Mouse (Mus musculus): Measurements from ENCODE around the gene Dyrk1a. TPM values are rescaled to one million over a fixed set of nuclear protein-coding genes. Genes with fewer than 3 reads are reported as not detected.

The Dyrk1a gene
- polyA plus RNA-seq, 1 experiment from 2014 or later: 12.0 TPM

DNA sequence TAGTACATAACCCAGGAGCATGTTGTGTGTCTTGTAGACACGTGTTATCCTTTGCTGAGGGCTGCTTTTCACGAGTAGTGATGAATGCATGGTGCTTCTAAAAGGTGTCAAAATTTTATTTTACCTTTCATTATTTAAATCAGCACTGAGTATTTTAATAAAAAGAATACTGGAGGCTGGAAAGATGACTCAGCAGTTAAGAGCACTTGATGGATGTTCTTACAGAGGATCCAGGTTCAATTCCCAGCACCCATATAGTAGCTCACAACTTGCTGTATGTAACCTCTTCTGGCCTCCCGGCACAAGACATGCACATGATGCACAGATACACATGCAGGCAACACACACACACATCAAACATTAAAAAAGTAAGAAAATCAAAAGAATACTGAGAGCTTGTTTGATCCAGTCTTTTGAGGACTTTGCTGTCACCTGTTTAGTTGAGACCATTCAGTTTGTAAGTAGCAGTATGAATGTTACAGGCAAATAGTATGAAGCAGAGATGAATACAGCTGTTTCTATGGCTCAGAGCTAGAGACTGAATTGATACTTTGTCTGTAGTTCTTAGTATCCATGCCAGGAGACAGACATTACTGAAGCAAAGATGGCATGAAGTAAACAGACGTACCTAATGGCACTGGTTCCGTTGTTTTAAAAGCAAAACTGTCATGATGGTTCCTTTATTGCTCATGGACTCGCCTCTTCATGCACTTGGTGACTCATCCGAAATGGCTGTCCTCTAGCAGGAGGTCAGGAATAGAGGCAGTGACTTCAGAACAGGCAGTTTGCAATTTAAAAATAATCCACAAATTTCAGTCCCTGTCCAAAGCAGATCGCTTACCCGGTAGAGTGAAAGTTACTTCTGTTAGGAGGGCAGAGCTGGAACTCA lies 39.1 kb downstream of the Dyrk1a start:
- H3K27ac ChIP-seq (ENCODE audit: low read length): no peak overlapping the region
- no peak overlapping the region for H3K4me3 ChIP-seq (ENCODE audit: low read depth, low read length)
- no peak overlapping the region for H3K4me2 ChIP-seq (ENCODE audit: low read length)
- H3K9ac ChIP-seq (ENCODE audit: low read depth, low read length): no peak overlapping the region
- H3K4me1 ChIP-seq (ENCODE audit: control insufficient read depth, insufficient read depth, low read length): peaks cover 6% of the 10 kb centered on the region; the same call in 1 of the 2 replicates
- no peaks in the 10 kb centered on the region for H3K36me3 ChIP-seq (ENCODE audit: control insufficient read depth, insufficient read depth, low read length)
- H3K9me3 ChIP-seq (replicated peaks; ENCODE audit: control insufficient read depth, low read length, poor library complexity, severe bottlenecking): no peaks in the 10 kb centered on the region
- WGBS: 92% methylated on average over 9 of the region's 9 CpGs
- no peaks in the 10 kb centered on the region for H3K27me3 ChIP-seq (ENCODE audit: control insufficient read depth, insufficient read depth, low read depth, low read length)
- no peak for ATAC-seq

DNA sequence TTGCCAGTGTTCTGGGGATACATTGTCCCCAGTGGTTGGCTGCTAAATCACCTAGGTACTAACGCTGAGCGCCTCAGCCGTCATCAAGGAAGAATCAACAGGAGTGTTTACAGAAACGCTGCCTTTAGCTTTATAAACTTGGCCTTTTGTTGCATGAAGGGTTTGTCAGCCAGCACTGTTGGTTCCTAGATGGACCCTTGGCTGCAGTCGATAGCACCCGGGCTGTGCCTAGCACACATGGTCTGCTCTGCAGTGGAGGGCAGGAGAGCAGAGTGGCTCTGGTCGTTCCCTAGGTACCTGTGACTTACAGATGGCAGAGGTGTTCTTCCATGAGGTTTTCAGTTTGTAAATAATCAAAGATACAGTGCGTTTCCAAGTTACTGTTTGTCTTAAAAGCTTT lies 42.8 kb downstream of the Dyrk1a start:
- Histone ChIP-seq H3K9ac (ENCODE audit: low read depth, low read length) (no peak overlapping the region), H3K36me3 (ENCODE audit: control insufficient read depth, insufficient read depth, low read length) (no peaks in the 10 kb centered on the region), H3K27me3 (ENCODE audit: control insufficient read depth, insufficient read depth, low read depth, low read length) (no peaks in the 10 kb centered on the region), H3K4me1 (ENCODE audit: control insufficient read depth, insufficient read depth, low read length) (0 out of 2 replicates have a peak, but pooled peaks cover 2% of the 10 kb centered on the region), H3K4me2 (ENCODE audit: low read length) (no peak overlapping the region), H3K4me3 (ENCODE audit: low read depth, low read length) (no peak overlapping the region), H3K9me3 (replicated peaks; ENCODE audit: control insufficient read depth, low read length, poor library complexity, severe bottlenecking) (no peaks in the 10 kb centered on the region), H3K27ac (ENCODE audit: low read length) (no peak overlapping the region)
- 76% methylated on average over 8 of the region's 8 CpGs for WGBS
- ATAC-seq: peak; percentile 58; the same call in 1 of the 2 replicates

DNA sequence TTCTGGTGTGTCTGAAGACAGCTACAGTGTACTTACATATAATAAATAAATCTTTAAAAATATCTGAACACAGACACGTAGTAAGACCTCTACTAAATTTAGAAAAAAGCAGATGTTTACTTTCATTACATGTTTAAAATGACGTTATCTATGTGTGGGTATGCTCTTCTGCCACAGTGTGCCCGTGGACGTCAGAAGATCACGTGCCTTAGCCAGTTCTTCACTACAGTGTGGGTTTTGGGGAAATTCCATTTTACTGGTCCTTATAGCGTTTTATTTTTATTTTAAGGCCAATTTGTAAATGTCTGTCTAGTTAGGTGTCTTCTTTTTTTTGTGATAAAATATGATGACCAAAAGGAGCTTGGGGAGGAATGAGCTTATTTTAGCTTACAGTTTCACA lies 47.4 kb downstream of the Dyrk1a start:
- Histone ChIP-seq H3K9ac (ENCODE audit: low read depth, low read length) (no peak overlapping the region), H3K4me2 (ENCODE audit: low read length) (no peak overlapping the region), H3K9me3 (replicated peaks; ENCODE audit: control insufficient read depth, low read length, poor library complexity, severe bottlenecking) (no peaks in the 10 kb centered on the region), H3K27me3 (ENCODE audit: control insufficient read depth, insufficient read depth, low read depth, low read length) (no peaks in the 10 kb centered on the region), H3K36me3 (ENCODE audit: control insufficient read depth, insufficient read depth, low read length) (no peaks in the 10 kb centered on the region), H3K4me1 (ENCODE audit: control insufficient read depth, insufficient read depth, low read length) (0 out of 2 replicates have a peak, but pooled peaks cover 8% of the 10 kb centered on the region), H3K4me3 (ENCODE audit: low read depth, low read length) (no peak overlapping the region), H3K27ac (ENCODE audit: low read length) (no peak overlapping the region)
- no peak for ATAC-seq
- WGBS: 95% methylated on average over 6 of the region's 6 CpGs

DNA sequence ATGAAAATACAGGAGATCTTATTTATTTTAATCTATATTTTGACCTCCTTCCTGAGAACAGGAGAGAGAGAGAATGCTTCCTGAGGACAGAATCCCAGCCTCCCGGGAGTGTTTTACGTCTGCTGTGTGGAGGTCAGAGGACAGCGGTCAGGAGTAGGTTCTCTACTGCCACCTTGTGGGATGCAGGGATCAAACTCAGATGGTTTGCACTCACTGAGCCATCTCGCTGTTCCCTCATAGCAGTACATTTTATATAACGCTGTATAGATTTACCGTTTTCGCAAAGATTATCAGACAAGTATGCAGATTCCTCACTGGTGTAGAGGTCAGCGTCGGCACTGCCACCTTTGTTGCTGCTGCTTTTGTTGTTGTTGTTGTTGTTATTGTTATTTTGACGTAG lies 48.7 kb downstream of the Dyrk1a start:
- no peaks in the 10 kb centered on the region for H3K36me3 ChIP-seq (ENCODE audit: control insufficient read depth, insufficient read depth, low read length)
- no peak overlapping the region for H3K4me3 ChIP-seq (ENCODE audit: low read depth, low read length)
- 54% methylated on average over 10 of the region's 10 CpGs for WGBS
- H3K27ac ChIP-seq (ENCODE audit: low read length): no peak overlapping the region
- ATAC-seq: peak; percentile 21; the same call in 1 of the 2 replicates
- H3K4me1 ChIP-seq (ENCODE audit: control insufficient read depth, insufficient read depth, low read length): 0 out of 2 replicates have a peak, but pooled peaks cover 8% of the 10 kb centered on the region
- no peaks in the 10 kb centered on the region for H3K9me3 ChIP-seq (replicated peaks; ENCODE audit: control insufficient read depth, low read length, poor library complexity, severe bottlenecking)
- H3K27me3 ChIP-seq (ENCODE audit: control insufficient read depth, insufficient read depth, low read depth, low read length): no peaks in the 10 kb centered on the region
- H3K9ac ChIP-seq (ENCODE audit: low read depth, low read length): no peak overlapping the region
- H3K4me2 ChIP-seq (ENCODE audit: low read length): no peak overlapping the region

DNA sequence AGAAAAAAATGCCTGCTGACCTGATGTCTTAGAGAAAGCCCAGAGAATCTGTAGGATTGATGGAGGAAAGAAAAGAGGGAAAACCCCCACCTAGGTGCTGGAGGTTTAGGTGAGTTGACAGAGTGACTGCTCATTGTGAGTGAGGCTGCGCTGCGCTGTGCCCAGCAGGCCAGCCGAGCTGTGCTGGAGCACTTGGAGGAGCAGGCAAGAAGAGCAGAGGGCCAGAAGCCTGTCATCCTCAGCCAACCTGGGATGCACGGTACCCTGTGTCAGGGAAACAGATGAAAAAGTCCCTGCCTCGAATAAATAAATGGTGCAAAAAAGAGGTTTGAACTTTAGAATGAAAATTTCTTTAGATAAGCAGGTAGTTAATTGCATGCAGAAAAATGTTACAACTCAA lies 49.5 kb downstream of the Dyrk1a start:
- H3K9ac ChIP-seq (ENCODE audit: low read depth, low read length): no peak overlapping the region
- H3K4me2 ChIP-seq (ENCODE audit: low read length): no peak overlapping the region
- H3K9me3 ChIP-seq (replicated peaks; ENCODE audit: control insufficient read depth, low read length, poor library complexity, severe bottlenecking): no peaks in the 10 kb centered on the region
- no peak overlapping the region for H3K27ac ChIP-seq (ENCODE audit: low read length)
- WGBS: 91% methylated on average over 5 of the region's 5 CpGs
- H3K27me3 ChIP-seq (ENCODE audit: control insufficient read depth, insufficient read depth, low read depth, low read length): no peaks in the 10 kb centered on the region
- ATAC-seq: no peak
- no peak overlapping the region for H3K4me3 ChIP-seq (ENCODE audit: low read depth, low read length)
- 0 out of 2 replicates have a peak, but pooled peaks cover 8% of the 10 kb centered on the region for H3K4me1 ChIP-seq (ENCODE audit: control insufficient read depth, insufficient read depth, low read length)
- H3K36me3 ChIP-seq (ENCODE audit: control insufficient read depth, insufficient read depth, low read length): no peaks in the 10 kb centered on the region

DNA sequence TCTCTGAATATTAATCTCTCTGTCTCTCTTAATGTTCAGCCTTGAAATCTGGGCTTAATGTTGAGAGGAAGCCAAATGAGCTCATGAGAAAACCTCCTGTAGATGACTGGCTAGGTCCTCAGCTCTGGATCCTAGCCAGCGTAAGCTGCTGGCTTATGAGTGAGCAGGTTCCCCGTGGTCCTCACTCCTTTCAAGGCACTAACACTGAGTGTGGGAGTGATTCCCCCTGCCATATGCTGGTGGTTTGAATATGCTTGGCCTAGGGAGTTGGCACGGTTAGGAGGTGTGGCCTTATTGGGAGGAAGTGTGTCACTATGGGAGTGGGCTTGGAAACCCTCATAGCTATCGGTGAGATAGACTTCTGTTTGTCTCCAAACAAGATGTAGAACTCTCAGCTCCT lies 55.1 kb downstream of the Dyrk1a start:
- Histone ChIP-seq H3K27me3 (ENCODE audit: control insufficient read depth, insufficient read depth, low read depth, low read length) (no peaks in the 10 kb centered on the region), H3K4me1 (ENCODE audit: control insufficient read depth, insufficient read depth, low read length) (peaks cover 15% of the 10 kb centered on the region), H3K36me3 (ENCODE audit: control insufficient read depth, insufficient read depth, low read length) (no peaks in the 10 kb centered on the region), H3K4me3 (ENCODE audit: low read depth, low read length) (no peak overlapping the region), H3K9ac (ENCODE audit: low read depth, low read length) (no peak overlapping the region), H3K4me2 (ENCODE audit: low read length) (no peak overlapping the region), H3K9me3 (replicated peaks; ENCODE audit: control insufficient read depth, low read length, poor library complexity, severe bottlenecking) (no peaks in the 10 kb centered on the region), H3K27ac (ENCODE audit: low read length) (no peak overlapping the region)
- 81% methylated on average over 4 of the region's 4 CpGs for WGBS
- peak; percentile 34; the same call in 1 of the 2 replicates for ATAC-seq

DNA sequence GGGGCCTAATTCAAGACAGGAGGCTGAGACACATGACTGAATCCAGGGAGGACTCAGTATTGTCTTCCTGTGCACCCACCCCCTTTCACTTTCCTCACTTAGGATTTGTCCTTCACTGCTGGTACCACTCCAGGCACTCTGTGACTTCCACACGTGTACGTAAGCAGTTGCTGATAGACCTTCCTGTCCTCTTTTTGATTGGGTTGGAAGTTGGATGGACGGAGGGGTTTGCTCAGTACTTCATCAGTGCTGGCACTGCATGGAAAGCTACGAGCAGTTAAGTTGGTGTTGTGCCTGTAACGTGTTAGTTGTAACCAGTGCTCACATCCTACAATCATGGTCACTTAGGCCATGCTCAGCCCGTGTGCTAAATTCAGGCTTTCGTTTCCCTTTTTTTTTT lies 55.8 kb downstream of the Dyrk1a start:
- 88% methylated on average over 7 of the region's 7 CpGs for WGBS
- no peak for ATAC-seq
- Histone ChIP-seq H3K9me3 (replicated peaks; ENCODE audit: control insufficient read depth, low read length, poor library complexity, severe bottlenecking) (no peaks in the 10 kb centered on the region), H3K4me2 (ENCODE audit: low read length) (no peak overlapping the region), H3K4me3 (ENCODE audit: low read depth, low read length) (no peak overlapping the region), H3K27me3 (ENCODE audit: control insufficient read depth, insufficient read depth, low read depth, low read length) (no peaks in the 10 kb centered on the region), H3K9ac (ENCODE audit: low read depth, low read length) (no peak overlapping the region), H3K4me1 (ENCODE audit: control insufficient read depth, insufficient read depth, low read length) (peaks cover 16% of the 10 kb centered on the region), H3K27ac (ENCODE audit: low read length) (no peak overlapping the region), H3K36me3 (ENCODE audit: control insufficient read depth, insufficient read depth, low read length) (no peaks in the 10 kb centered on the region)

DNA sequence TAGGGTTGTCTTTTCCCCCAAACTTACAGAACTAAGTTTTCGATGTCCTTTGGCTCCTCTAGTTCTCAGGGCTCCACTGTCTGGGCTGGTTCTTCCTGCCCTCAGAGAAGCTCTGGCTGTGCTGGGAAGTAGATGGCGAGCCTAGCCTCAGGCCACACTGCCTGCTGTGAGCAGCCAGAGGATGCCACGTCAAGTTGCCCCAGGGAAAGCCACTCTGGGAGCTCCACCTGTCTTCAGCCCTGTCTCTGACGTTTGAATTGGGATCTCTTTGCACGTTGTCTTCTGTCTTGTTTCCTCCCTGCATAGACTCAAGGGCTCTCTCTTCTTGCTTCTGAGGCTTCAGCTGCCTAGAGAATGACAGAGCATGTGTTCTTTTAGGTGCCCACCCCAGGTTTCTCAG lies 57.9 kb downstream of the Dyrk1a start:
- no peaks in the 10 kb centered on the region for H3K27me3 ChIP-seq (ENCODE audit: control insufficient read depth, insufficient read depth, low read depth, low read length)
- H3K4me3 ChIP-seq (ENCODE audit: low read depth, low read length): no peak overlapping the region
- H3K9me3 ChIP-seq (replicated peaks; ENCODE audit: control insufficient read depth, low read length, poor library complexity, severe bottlenecking): no peaks in the 10 kb centered on the region
- peaks cover 17% of the 10 kb centered on the region for H3K4me1 ChIP-seq (ENCODE audit: control insufficient read depth, insufficient read depth, low read length)
- no peaks in the 10 kb centered on the region for H3K36me3 ChIP-seq (ENCODE audit: control insufficient read depth, insufficient read depth, low read length)
- WGBS: 47% methylated on average over 5 of the region's 5 CpGs
- no peak overlapping the region for H3K9ac ChIP-seq (ENCODE audit: low read depth, low read length)
- ATAC-seq: no peak
- H3K4me2 ChIP-seq (ENCODE audit: low read length): no peak overlapping the region
- no peak overlapping the region for H3K27ac ChIP-seq (ENCODE audit: low read length)

DNA sequence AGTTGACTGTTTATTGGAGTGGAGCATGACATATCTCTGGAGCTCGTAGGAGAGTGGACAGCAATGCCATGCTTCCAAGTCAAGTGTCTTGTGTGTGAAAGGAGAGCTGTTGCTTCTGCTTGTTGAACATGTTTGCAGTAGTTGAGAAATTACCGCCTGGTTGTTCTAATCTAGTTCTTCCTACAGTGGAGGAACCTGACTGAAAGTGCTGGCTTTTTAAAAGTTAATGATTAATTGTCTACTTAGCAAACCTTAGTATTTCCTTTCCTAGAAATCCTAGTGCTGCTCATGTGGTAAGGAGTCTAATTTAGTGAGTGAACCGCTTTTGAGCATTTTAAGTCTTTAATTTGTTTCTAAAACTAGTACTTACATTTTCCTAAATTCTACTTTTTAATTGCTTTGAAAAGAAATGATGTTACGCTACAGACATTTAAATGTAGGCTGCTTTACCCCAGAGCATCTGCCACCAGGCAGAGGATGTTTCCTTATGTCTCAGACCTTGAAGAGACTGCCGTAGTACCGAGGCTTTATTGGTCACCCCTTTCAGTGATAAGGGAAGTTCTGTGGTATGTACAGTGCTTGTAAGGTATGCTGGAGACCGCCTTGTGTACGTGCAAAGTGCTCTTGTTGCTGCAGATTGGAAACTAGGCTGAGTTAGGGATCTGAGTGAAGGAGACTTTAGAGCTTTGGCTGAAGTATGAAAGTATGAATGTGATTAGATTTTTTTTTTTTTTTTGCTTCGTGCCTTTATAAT lies 59.3 kb downstream of the Dyrk1a start:
- no peak for ATAC-seq
- WGBS: 94% methylated on average over 9 of the region's 9 CpGs

More for the DNA sequence above, 59.3 kb downstream of the Dyrk1a start:
- H3K4me3 ChIP-seq (ENCODE audit: low read depth, low read length): no peak overlapping the region
- no peak overlapping the region for H3K9ac ChIP-seq (ENCODE audit: low read depth, low read length)
- peaks cover 20% of the 10 kb centered on the region for H3K4me1 ChIP-seq (ENCODE audit: control insufficient read depth, insufficient read depth, low read length)
- no peaks in the 10 kb centered on the region for H3K36me3 ChIP-seq (ENCODE audit: control insufficient read depth, insufficient read depth, low read length)
- no peak overlapping the region for H3K27ac ChIP-seq (ENCODE audit: low read length)
- no peaks in the 10 kb centered on the region for H3K9me3 ChIP-seq (replicated peaks; ENCODE audit: control insufficient read depth, low read length, poor library complexity, severe bottlenecking)
- H3K27me3 ChIP-seq (ENCODE audit: control insufficient read depth, insufficient read depth, low read depth, low read length): no peaks in the 10 kb centered on the region
- no peak overlapping the region for H3K4me2 ChIP-seq (ENCODE audit: low read length)

Data from midbrain, embryonic 16.5 days (tissue).